Mouse (Mus musculus): ENCODE data around the gene Vwa7. TPM values are rescaled to one million over a fixed set of nuclear protein-coding genes. Genes with fewer than 3 reads are reported as not detected.

Vwa7 gene
- polyA plus RNA-seq, 1 experiment from 2014 or later = 0.08 TPM

GRCm38 (mm10) chr17:35051156-35052086, 35.0 kb downstream of the Vwa7 start:
- Histone ChIP-seq H3K9me3 (ENCODE audit: control insufficient read depth, low read length) (no peaks in the 10 kb centered on the region), H3K4me2 (ENCODE audit: low read depth) (peak overlapping the region; percentile 88), H3K36me3 (ENCODE audit: control insufficient read depth, insufficient read depth, low read length) (peaks cover 22% of the 10 kb centered on the region), H3K27me3 (ENCODE audit: control insufficient read depth, insufficient read depth, low read length) (no peaks in the 10 kb centered on the region), H3K4me3 (ENCODE audit: low read depth, low read length) (peak overlapping the region; percentile 67), H3K27ac (ENCODE audit: low read depth, low read length) (peak overlapping the region; percentile 93), H3K4me1 (ENCODE audit: control insufficient read depth, insufficient read depth, low read length) (peaks cover 17% of the 10 kb centered on the region), H3K9ac (ENCODE audit: low read length) (peak overlapping the region; percentile 89)
- WGBS = 1% methylated on average over 21 of the region's 21 CpGs
- peak; percentile 79 for DNase-seq (ENCODE audit: low spot score)
- peak; percentile 62 for ATAC-seq (ENCODE audit: insufficient read depth, low FRiP score, low TSS enrichment)

GRCm38 (mm10) chr17:35052271-35052798, 36.0 kb downstream of the Vwa7 start:
- H3K4me2 ChIP-seq (ENCODE audit: low read depth) = peak overlapping the region; percentile 88
- peak overlapping the region; percentile 67 for H3K4me3 ChIP-seq (ENCODE audit: low read depth, low read length)
- H3K4me1 ChIP-seq (ENCODE audit: control insufficient read depth, insufficient read depth, low read length) = peaks cover 17% of the 10 kb centered on the region
- peak overlapping the region; percentile 89 for H3K9ac ChIP-seq (ENCODE audit: low read length)
- peaks cover 22% of the 10 kb centered on the region for H3K36me3 ChIP-seq (ENCODE audit: control insufficient read depth, insufficient read depth, low read length)
- peak overlapping the region; percentile 93 for H3K27ac ChIP-seq (ENCODE audit: low read depth, low read length)
- H3K27me3 ChIP-seq (ENCODE audit: control insufficient read depth, insufficient read depth, low read length) = no peaks in the 10 kb centered on the region
- WGBS = 90% methylated on average over 12 of the region's 12 CpGs
- ATAC-seq (ENCODE audit: insufficient read depth, low FRiP score, low TSS enrichment) (no peak), DNase-seq (ENCODE audit: low spot score) (peak; percentile 30)
- H3K9me3 ChIP-seq (ENCODE audit: control insufficient read depth, low read length) = no peaks in the 10 kb centered on the region

DNA sequence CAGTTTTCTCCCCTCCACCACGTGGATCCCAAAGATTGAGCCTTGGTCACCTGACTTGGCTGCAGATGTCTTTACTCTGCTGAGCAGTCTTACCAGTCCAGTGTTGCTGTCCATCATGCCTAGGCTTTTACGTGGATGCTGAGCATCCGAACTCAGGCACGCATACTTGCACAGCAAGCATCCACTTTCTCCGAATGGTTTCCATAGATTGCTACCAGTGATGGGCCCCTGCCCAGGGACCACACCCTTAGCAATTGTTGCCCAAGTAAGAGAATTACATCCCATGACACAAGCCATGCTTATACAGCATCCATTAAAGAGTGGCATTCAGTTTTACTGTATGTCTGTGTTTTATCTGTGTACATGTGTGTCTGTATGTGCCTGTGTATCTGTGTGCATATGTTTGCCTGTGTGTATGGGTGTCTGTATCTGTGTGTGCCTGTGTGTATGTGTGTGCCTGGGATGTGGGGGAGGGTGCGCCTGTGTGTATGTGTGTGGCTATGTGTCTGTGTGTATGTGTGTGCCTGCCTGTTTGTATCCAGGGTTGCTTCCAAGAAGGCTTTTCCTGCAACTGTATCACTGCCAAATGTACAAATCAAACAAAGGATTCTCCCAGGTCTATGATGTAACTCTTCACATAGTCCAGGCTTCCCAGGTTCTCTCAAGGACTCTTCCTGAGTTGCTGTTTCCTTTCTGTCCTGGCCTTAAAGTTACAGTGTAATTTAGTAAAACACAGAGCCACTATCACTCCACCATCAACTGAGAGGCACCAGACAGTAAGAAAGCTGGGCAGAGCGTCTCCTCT, 39.5 kb downstream of the Vwa7 start:
- Histone ChIP-seq H3K9me3 (ENCODE audit: control insufficient read depth, low read length) (no peaks in the 10 kb centered on the region), H3K4me3 (ENCODE audit: low read depth, low read length) (no peak overlapping the region), H3K4me2 (ENCODE audit: low read depth) (no peak overlapping the region), H3K4me1 (ENCODE audit: control insufficient read depth, insufficient read depth, low read length) (peaks cover 19% of the 10 kb centered on the region), H3K27me3 (ENCODE audit: control insufficient read depth, insufficient read depth, low read length) (no peaks in the 10 kb centered on the region), H3K27ac (ENCODE audit: low read depth, low read length) (no peak overlapping the region), H3K9ac (ENCODE audit: low read length) (no peak overlapping the region), H3K36me3 (ENCODE audit: control insufficient read depth, insufficient read depth, low read length) (peaks cover 22% of the 10 kb centered on the region)
- ATAC-seq (ENCODE audit: insufficient read depth, low FRiP score, low TSS enrichment) = no peak
- no peak for DNase-seq (ENCODE audit: low spot score)
- 94% methylated on average over 7 of the region's 7 CpGs for WGBS

DNA sequence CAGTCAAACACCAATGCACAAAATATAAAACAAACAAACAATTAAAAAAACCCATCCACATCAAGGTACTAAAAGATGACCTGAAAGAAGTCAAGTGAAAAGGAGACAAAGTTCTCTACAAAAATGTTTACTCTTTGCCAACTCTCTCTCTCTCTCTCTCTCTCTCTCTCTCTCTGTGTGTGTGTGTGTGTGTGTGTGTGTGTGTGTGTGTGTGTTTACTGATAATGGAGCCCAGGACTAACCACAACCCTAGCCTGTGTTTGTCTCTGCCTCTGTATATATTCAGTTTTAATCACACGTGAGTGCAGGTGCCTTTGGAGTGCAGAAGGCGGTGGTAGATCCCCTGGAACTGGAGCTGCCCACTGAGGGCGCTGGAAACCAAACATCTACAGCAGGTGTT, 40.7 kb downstream of the Vwa7 start:
- no peaks in the 10 kb centered on the region for H3K27me3 ChIP-seq (ENCODE audit: control insufficient read depth, insufficient read depth, low read length)
- no peak overlapping the region for H3K27ac ChIP-seq (ENCODE audit: low read depth, low read length)
- peaks cover 13% of the 10 kb centered on the region for H3K4me1 ChIP-seq (ENCODE audit: control insufficient read depth, insufficient read depth, low read length)
- DNase-seq (ENCODE audit: low spot score) (no peak), ATAC-seq (ENCODE audit: insufficient read depth, low FRiP score, low TSS enrichment) (no peak)
- H3K9ac ChIP-seq (ENCODE audit: low read length) = no peak overlapping the region
- 79% methylated on average over 3 of the region's 3 CpGs for WGBS
- H3K9me3 ChIP-seq (ENCODE audit: control insufficient read depth, low read length) = no peaks in the 10 kb centered on the region
- H3K4me3 ChIP-seq (ENCODE audit: low read depth, low read length) = no peak overlapping the region
- H3K36me3 ChIP-seq (ENCODE audit: control insufficient read depth, insufficient read depth, low read length) = peaks cover 24% of the 10 kb centered on the region
- H3K4me2 ChIP-seq (ENCODE audit: low read depth) = no peak overlapping the region

DNA sequence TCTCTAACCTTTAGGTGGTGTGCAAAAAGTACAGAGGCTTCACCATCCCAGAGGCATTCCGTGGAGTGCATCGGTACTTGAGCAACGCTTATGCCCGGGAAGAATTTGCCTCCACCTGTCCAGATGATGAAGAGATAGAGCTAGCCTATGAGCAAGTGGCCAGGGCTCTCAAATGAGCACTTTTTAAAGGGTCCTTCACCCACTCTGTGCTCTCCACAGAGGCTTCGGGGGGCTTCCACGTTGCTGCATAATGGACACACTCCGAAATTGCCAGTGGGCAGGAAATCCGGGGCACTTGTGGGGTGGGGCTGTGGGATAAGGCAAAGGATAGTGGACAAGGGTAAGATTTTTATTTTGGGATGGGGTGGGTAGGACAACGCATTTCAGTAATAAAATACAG, 41.9 kb downstream of the Vwa7 start:
- ATAC-seq (ENCODE audit: insufficient read depth, low FRiP score, low TSS enrichment) (peak; percentile 2), DNase-seq (ENCODE audit: low spot score) (no peak)
- Histone ChIP-seq H3K9me3 (ENCODE audit: control insufficient read depth, low read length) (no peaks in the 10 kb centered on the region), H3K27ac (ENCODE audit: low read depth, low read length) (no peak overlapping the region), H3K27me3 (ENCODE audit: control insufficient read depth, insufficient read depth, low read length) (no peaks in the 10 kb centered on the region), H3K4me3 (ENCODE audit: low read depth, low read length) (peak overlapping the region; percentile 60), H3K36me3 (ENCODE audit: control insufficient read depth, insufficient read depth, low read length) (peaks cover 19% of the 10 kb centered on the region), H3K9ac (ENCODE audit: low read length) (no peak overlapping the region; the same call in 1 of the 2 replicates), H3K4me2 (ENCODE audit: low read depth) (no peak overlapping the region), H3K4me1 (ENCODE audit: control insufficient read depth, insufficient read depth, low read length) (peaks cover 10% of the 10 kb centered on the region)
- WGBS = 74% methylated on average over 9 of the region's 9 CpGs

DNA sequence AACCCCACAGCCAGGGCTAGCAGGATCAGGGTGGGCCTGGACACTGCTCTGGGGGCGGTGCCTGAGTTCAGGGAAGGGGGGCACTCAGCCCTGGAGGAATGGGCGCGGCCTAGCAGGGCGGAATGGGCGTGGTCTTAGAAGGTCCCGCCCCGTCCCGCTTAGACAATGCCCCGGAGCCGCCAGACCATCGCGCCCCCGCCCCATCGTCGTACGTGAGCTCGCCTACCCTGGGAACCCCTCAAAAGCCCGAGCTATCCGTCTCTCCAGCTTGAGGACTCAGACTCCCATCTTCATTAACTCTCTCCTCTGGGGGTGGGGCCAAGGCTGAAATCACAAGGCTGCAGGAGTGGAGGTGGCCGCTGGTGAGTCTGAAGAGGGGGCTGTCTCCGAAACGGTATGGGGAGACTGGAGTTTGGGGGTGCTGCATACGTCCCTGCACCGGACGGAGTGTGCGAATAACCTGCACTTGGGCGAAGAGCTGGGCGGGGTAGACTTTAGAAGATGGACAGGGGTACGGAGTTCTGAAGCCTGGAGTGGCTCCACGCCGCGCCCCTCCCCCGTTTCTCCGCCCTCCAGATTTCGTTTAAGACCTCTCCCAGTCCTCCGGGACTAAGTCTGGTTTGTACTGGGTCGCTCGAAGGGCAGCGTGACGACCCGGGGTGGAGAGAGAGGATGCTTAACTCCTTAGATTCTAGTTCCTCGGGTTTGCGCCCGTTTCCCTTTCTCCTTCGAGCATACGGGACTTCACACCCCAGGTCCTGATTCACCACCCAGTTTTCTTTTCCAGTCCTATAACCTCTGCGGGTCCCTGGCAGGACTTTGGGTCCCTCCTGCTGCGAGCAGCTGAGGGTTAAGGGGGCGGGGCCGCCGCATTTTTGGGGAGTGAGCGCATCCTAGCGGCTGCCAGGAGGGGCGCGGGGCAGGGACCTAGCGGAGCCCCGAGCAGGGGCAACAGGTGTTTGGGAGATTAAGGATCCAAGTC, 42.8 kb downstream of the Vwa7 start, which contains the start of gene Ddah2:
Ddah2 (plus strand) TSS at position 125 of the 982 bp plus-strand sequence.
- Histone ChIP-seq H3K4me1 (ENCODE audit: control insufficient read depth, insufficient read depth, low read length) (peaks cover 10% of the 10 kb centered on the region), H3K36me3 (ENCODE audit: control insufficient read depth, insufficient read depth, low read length) (peaks cover 14% of the 10 kb centered on the region), H3K4me3 (ENCODE audit: low read depth, low read length) (peak within 1 kb of the TSS; percentile 60), H3K27ac (ENCODE audit: low read depth, low read length) (peak within 1 kb of the TSS; percentile 73), H3K9me3 (ENCODE audit: control insufficient read depth, low read length) (no peaks in the 10 kb centered on the region), H3K9ac (ENCODE audit: low read length) (peak within 1 kb of the TSS; percentile 79), H3K27me3 (ENCODE audit: control insufficient read depth, insufficient read depth, low read length) (peaks cover 2% of the 10 kb centered on the region; the same call in 1 of the 2 replicates), H3K4me2 (ENCODE audit: low read depth) (peak within 1 kb of the TSS; percentile 92)
- ATAC-seq (ENCODE audit: insufficient read depth, low FRiP score, low TSS enrichment) (peak; percentile 93), DNase-seq (ENCODE audit: low spot score) (peak; percentile 96)
- WGBS = under 1% methylated on average over 56 of the region's 57 CpGs

DNA sequence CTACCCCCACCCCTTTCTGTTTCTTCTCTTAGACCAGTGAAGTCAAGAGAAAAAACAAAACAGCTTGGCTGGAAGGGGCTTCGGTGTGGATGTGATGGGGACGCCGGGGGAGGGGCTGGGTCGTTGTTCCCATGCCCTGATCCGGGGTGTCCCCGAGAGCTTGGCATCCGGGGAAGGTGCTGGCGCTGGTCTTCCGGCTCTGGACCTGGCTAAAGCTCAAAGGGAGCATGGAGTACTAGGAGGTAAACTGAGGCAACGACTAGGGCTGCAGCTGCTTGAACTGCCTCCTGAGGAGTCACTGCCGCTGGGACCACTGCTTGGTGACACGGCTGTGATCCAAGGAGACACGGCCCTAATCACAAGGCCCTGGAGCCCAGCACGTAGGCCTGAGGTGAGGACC, 43.7 kb downstream of the Vwa7 start:
- peak overlapping the region; percentile 79 for H3K9ac ChIP-seq (ENCODE audit: low read length)
- ATAC-seq (ENCODE audit: insufficient read depth, low FRiP score, low TSS enrichment) (no peak), DNase-seq (ENCODE audit: low spot score) (no peak)
- H3K36me3 ChIP-seq (ENCODE audit: control insufficient read depth, insufficient read depth, low read length) = peaks cover 10% of the 10 kb centered on the region
- H3K4me3 ChIP-seq (ENCODE audit: low read depth, low read length) = peak overlapping the region; percentile 60
- peak overlapping the region; percentile 92 for H3K4me2 ChIP-seq (ENCODE audit: low read depth)
- H3K4me1 ChIP-seq (ENCODE audit: control insufficient read depth, insufficient read depth, low read length) = peaks cover 19% of the 10 kb centered on the region
- H3K27me3 ChIP-seq (ENCODE audit: control insufficient read depth, insufficient read depth, low read length) = peaks cover 10% of the 10 kb centered on the region
- 31% methylated on average over 14 of the region's 14 CpGs for WGBS
- H3K9me3 ChIP-seq (ENCODE audit: control insufficient read depth, low read length) = no peaks in the 10 kb centered on the region
- H3K27ac ChIP-seq (ENCODE audit: low read depth, low read length) = no peak overlapping the region
